Mouse (Mus musculus) small intestine, adult 2 months (tissue): ENCODE data around the gene B430306N03Rik. TPM values are rescaled to one million over a fixed set of nuclear protein-coding genes. Genes with fewer than 3 reads are reported as not detected.

ENCODE experiments used
- H3K27ac ChIP-seq: fragments of 200-500 bp; 2 replicates; pipeline ENCODE4 v1.5.1; 2012; ENCODE audit warnings: low read depth, low read length, control low read depth, inconsistent platforms; ENCODE audit not compliant: insufficient read depth
- H3K27me3 ChIP-seq: fragments of 200-500 bp; 2 replicates; pipeline ENCODE4 v1.6.1; 2012; ENCODE audit warnings: mild to moderate bottlenecking, moderate library complexity, low read length, inconsistent platforms; ENCODE audit not compliant: control insufficient read depth, insufficient read depth
- H3K36me3 ChIP-seq: fragments of 200-500 bp; 2 replicates; pipeline ENCODE4 v1.6.1; 2012; ENCODE audit warnings: mild to moderate bottlenecking, low read length, control low read depth, inconsistent platforms; ENCODE audit not compliant: control insufficient read depth, insufficient read depth
- H3K4me1 ChIP-seq: fragments of 200-500 bp; 2 replicates; pipeline ENCODE4 v1.6.1; 2012; ENCODE audit warnings: low read length, inconsistent platforms, mixed read lengths; ENCODE audit not compliant: control insufficient read depth, insufficient read depth, insufficient read length
- H3K4me3 ChIP-seq: fragments of 200-500 bp; 2 replicates; pipeline ENCODE4 v1.5.1; 2012; ENCODE audit warnings: low read depth, mild to moderate bottlenecking, control low read depth, inconsistent platforms, low read length, moderate library complexity
- CTCF ChIP-seq: fragments of 200-500 bp; IDR thresholded peaks from 2 replicates; pipeline ENCODE4 v1.5.1; 2012; ENCODE audit warnings: low read depth, mild to moderate bottlenecking, control low read depth, inconsistent platforms, low read length, moderate library complexity, mixed read lengths; ENCODE audit not compliant: insufficient replicate concordance, insufficient read length; ENCODE audit errors: extremely low read depth
- POLR2A ChIP-seq: fragments of 200-500 bp; IDR thresholded peaks from 2 replicates; pipeline ENCODE4 v1.6.1; 2012; ENCODE audit warnings: low read depth, mild to moderate bottlenecking, control low read depth, inconsistent platforms, low read length, moderate library complexity
- WGBS: fragments of 180-500 bp; shearing (Covaris S2); methylation state at CpG from one replicate; pipeline ENCODE4 v1.1.7; 2018; 5-methylcytosine and 5-hydroxymethylcytosine counted together
- polyA plus RNA-seq: library from polyadenylated mRNA; depleted of rRNA; stranded (reverse); fragments of >200 nt; gene quantifications from 2 replicates; pipeline ENCODE4 v1.2.3, GENCODE M21; 2012

The B430306N03Rik gene
- polyA plus RNA-seq, 1 experiment: 0.52 TPM

GRCm38 (mm10) chr17:48274098-48274497, 41.8 kb upstream of the B430306N03Rik start:
- no peaks in the 10 kb centered on the region for H3K36me3 ChIP-seq
- peaks cover 9% of the 10 kb centered on the region; the same call in 1 of the 2 replicates for H3K4me1 ChIP-seq
- WGBS: 83% methylated on average over 4 of the region's 4 CpGs
- no peaks in the 10 kb centered on the region for H3K27me3 ChIP-seq
- H3K4me3 ChIP-seq: no peak overlapping the region
- H3K27ac ChIP-seq: no peak overlapping the region
- TF ChIP-seq POLR2A: no peak

- 37% methylated on average over 6 of the region's 6 CpGs for WGBS
- peak; percentile 47; the same call in 1 of the 2 replicates for TF ChIP-seq CTCF
- TF ChIP-seq POLR2A: no peak
- Histone ChIP-seq H3K27ac (no peak overlapping the region), H3K36me3 (no peaks in the 10 kb centered on the region), H3K27me3 (no peaks in the 10 kb centered on the region), H3K4me3 (no peak overlapping the region), H3K4me1 (peaks cover 9% of the 10 kb centered on the region; the same call in 1 of the 2 replicates)
Observed at GRCm38 (mm10) chr17:48274885-48275284, 41.1 kb upstream of the B430306N03Rik start.

- Histone ChIP-seq H3K4me1 (peaks cover 9% of the 10 kb centered on the region; the same call in 1 of the 2 replicates), H3K4me3 (no peak overlapping the region), H3K27ac (no peak overlapping the region), H3K27me3 (no peaks in the 10 kb centered on the region), H3K36me3 (no peaks in the 10 kb centered on the region)
- TF ChIP-seq CTCF (no peak), POLR2A (no peak)
- 56% methylated on average over 7 of the region's 7 CpGs for whole genome bisulfite sequencing
Observed at GRCm38 (mm10) chr17:48275736-48276135, 40.2 kb upstream of the B430306N03Rik start.

- H3K36me3 ChIP-seq: no peaks in the 10 kb centered on the region
- H3K27me3 ChIP-seq: no peaks in the 10 kb centered on the region
- no peak overlapping the region for H3K4me3 ChIP-seq
- no peak overlapping the region for H3K27ac ChIP-seq
- no peaks in the 10 kb centered on the region for H3K4me1 ChIP-seq
- TF ChIP-seq CTCF: no peak
- no peak for TF ChIP-seq POLR2A
Observed at GRCm38 (mm10) chr17:48278381-48278780, 37.6 kb upstream of the B430306N03Rik start.

- H3K4me1 ChIP-seq: no peaks in the 10 kb centered on the region
- H3K27me3 ChIP-seq: no peaks in the 10 kb centered on the region
- WGBS: 85% methylated on average over 4 of the region's 4 CpGs
- no peaks in the 10 kb centered on the region for H3K36me3 ChIP-seq
- TF ChIP-seq POLR2A: no peak
- no peak for TF ChIP-seq CTCF
- no peak overlapping the region for H3K27ac ChIP-seq
- H3K4me3 ChIP-seq: no peak overlapping the region
Observed at GRCm38 (mm10) chr17:48279002-48279401, 36.9 kb upstream of the B430306N03Rik start.

- Histone ChIP-seq H3K4me1 (no peaks in the 10 kb centered on the region), H3K36me3 (no peaks in the 10 kb centered on the region), H3K27me3 (no peaks in the 10 kb centered on the region), H3K27ac (no peak overlapping the region), H3K4me3 (no peak overlapping the region)
- WGBS: 43% methylated on average over 18 of the region's 18 CpGs
- TF ChIP-seq CTCF (no peak), POLR2A (no peak)
Observed at GRCm38 (mm10) chr17:48280943-48281738, 34.8 kb upstream of the B430306N03Rik start.

GRCm38 (mm10) chr17:48281739-48282085, 34.2 kb upstream of the B430306N03Rik start:
- no peak overlapping the region for H3K4me3 ChIP-seq
- H3K27me3 ChIP-seq: no peaks in the 10 kb centered on the region
- TF ChIP-seq POLR2A (no peak), CTCF (no peak)
- WGBS: 28% methylated on average over 3 of the region's 3 CpGs
- no peaks in the 10 kb centered on the region for H3K4me1 ChIP-seq
- H3K27ac ChIP-seq: no peak overlapping the region
- no peaks in the 10 kb centered on the region for H3K36me3 ChIP-seq
